Mouse (Mus musculus) gastrocnemius, postnatal 10 days (tissue): ENCODE measurements around the gene Gm6121. TPM values are rescaled to one million over a fixed set of nuclear protein-coding genes. Genes with fewer than 3 reads are reported as not detected.
"Not testable (repeated sequence)": the region's sequence is repeated elsewhere in the genome, so short reads cannot be mapped to it uniquely, and the experiment has no call there.

ENCODE experiments used
- DNase-seq: peaks from one replicate; pipeline ENCODE4 v3.0.0; 2021; ENCODE audit warnings: mixed read lengths
- long read RNA-seq, 2 experiments: library from polyadenylated mRNA; stranded (forward); transcript quantifications; one replicate each; pipeline ENCODE4 v2.0.0; 2021
- total RNA-seq, 2 experiments: library from RNA; stranded (reverse); gene quantifications; 2 replicates each; pipeline ENCODE4 v1.2.3; 2021

Gm6121 gene
- total RNA-seq: not detected
- long read RNA-seq, experiment 1: 0 reads
- long read RNA-seq, experiment 2: 0 reads

DNA sequence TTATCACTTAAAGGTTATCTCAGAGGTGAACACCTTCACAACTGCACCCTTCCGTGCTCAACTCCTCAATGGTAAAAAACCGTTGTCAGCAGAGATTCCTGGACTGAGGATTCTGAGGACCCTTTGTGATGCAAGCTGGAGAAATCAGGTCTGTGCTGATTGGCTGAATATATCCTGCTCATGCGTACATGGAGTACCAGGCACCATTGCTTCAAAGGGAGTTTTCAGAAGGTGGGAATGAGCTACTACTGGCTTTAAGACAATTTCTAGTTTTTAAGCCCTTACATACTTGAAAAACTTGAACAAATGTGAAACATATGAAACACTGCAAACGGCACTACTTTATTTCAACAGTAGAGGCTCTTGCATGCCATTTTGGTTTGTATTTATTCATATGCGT is at the start of gene Gm6121:
Gene Gm6121 (minus strand): TSS at position 101 of the 400 bp plus-strand sequence.
- not testable (repeated sequence) for DNase-seq

Other genes with a start within 250 kb of the Gm6121 start
- not detected for gene Gm14525, start 233.1 kb downstream of the Gm6121 start, total RNA-seq